Mouse (Mus musculus) right cerebral cortex, adult 2 months (tissue): ENCODE measurements around the gene Dnm3.

Experiments
- DNase-seq, 2 experiments: peaks; one replicate each; pipeline ENCODE4 v3.0.0; 2021 to 2022; ENCODE audit warnings: low spot score in 2 of 2

The Dnm3 gene

GRCm38 (mm10) chr1:162162677-162163076 lies 315.2 kb downstream of the Dnm3 start:
- no peak for DNase-seq

- DNase-seq, result no peak
Observed at GRCm38 (mm10) chr1:162162249-162162648, 315.6 kb downstream of the Dnm3 start.

- DNase-seq, result no peak
Observed at GRCm38 (mm10) chr1:162160718-162161117, 317.1 kb downstream of the Dnm3 start.

- no peak for DNase-seq
Observed at GRCm38 (mm10) chr1:162158486-162158885, 319.3 kb downstream of the Dnm3 start.

- no peak for DNase-seq
Observed at GRCm38 (mm10) chr1:162157659-162158058, 320.2 kb downstream of the Dnm3 start.

GRCm38 (mm10) chr1:162156873-162157272 lies 321.0 kb downstream of the Dnm3 start:
- DNase-seq, result no peak

- DNase-seq, result no peak
Observed at GRCm38 (mm10) chr1:162155546-162155945, 322.3 kb downstream of the Dnm3 start.

- DNase-seq, result no peak
Observed at GRCm38 (mm10) chr1:162153118-162153517, 324.7 kb downstream of the Dnm3 start.

- no peak for DNase-seq
Observed at GRCm38 (mm10) chr1:162149730-162150129, 328.1 kb downstream of the Dnm3 start.

GRCm38 (mm10) chr1:162147554-162147953 lies 330.3 kb downstream of the Dnm3 start:
- no peak for DNase-seq

- no peak for DNase-seq
Observed at GRCm38 (mm10) chr1:162145748-162146147, 332.1 kb downstream of the Dnm3 start.

GRCm38 (mm10) chr1:162144992-162145391 lies 332.8 kb downstream of the Dnm3 start:
- DNase-seq, result no peak

GRCm38 (mm10) chr1:162143974-162144912 lies 333.6 kb downstream of the Dnm3 start:
- no peak for DNase-seq

GRCm38 (mm10) chr1:162142285-162142684 lies 335.5 kb downstream of the Dnm3 start:
- no peak for DNase-seq

- DNase-seq, result no peak
Observed at GRCm38 (mm10) chr1:162136328-162136727, 341.5 kb downstream of the Dnm3 start.

- no peak for DNase-seq
Observed at GRCm38 (mm10) chr1:162135451-162136213, 342.2 kb downstream of the Dnm3 start.

- DNase-seq, result no peak
Observed at GRCm38 (mm10) chr1:162134651-162135066, 343.2 kb downstream of the Dnm3 start.

- no peak for DNase-seq
Observed at GRCm38 (mm10) chr1:162132908-162133641, 344.8 kb downstream of the Dnm3 start.

- no peak for DNase-seq
Observed at GRCm38 (mm10) chr1:162126856-162127792, 350.7 kb downstream of the Dnm3 start.

- DNase-seq, result no peak
Observed at GRCm38 (mm10) chr1:162124396-162124795, 353.4 kb downstream of the Dnm3 start.
